Mouse (Mus musculus) embryo, embryonic 11 days (tissue): ENCODE measurements around the gene Tmtc4.

Experiments used
- DNase-seq: peaks from one replicate; pipeline ENCODE4 v3.0.0-alpha.2; 2015

Gene Tmtc4

DNA sequence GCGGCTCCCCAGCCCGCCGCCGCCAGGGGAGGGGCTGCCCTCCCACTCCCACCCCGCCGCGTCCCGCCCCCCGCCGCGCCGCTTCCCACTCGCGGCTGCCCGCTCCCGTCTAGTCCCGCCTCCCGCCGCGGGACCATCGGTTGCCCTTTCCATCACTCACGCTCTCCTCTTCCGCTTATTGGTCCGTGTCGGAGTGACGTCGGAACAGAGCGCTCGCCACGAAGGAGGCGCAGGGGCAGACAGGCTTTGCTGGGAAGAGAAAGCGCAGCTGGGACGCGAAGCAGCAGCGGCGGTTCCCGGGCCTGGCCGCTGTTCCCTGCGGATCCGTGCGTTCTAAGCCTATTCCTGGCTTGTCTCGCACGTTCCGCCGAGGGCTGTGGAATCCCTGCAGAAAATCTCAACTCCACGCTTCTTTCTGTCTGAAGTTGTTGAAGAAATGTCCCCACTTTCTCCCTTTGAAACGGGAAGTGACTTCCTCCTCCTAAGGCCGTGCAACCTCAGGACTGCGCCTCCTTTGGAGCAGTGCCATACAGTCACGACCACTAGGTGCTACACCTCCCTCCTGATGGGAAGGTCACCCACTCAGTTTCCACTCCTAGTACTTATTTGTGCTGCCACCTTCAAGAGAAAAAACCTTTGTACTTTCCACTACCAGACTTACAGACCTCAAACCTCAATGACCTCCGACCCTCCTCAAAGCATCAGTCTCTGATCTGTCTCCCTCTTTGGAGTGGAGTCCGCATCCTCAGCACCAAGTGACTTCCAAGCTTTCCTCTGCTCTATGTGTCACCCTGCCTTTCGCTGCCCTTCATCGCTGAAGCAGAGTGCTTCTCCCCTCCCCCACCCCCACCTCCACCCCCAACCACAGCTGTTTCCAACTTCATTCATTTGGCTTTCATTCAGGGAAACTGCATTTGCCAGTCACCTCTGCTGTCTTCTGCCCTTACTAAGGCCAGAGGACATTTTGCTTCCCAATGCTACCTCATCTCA is at the start of gene Tmtc4:
Gene Tmtc4 (minus strand): TSS at position 810 of the 990 bp plus-strand sequence.
- peak; percentile 97 for DNase-seq

- DNase-seq: peak; percentile 10
Observed at GRCm38 (mm10) chr14:123032435-123032834, 48.6 kb upstream of the Tmtc4 start.

DNA sequence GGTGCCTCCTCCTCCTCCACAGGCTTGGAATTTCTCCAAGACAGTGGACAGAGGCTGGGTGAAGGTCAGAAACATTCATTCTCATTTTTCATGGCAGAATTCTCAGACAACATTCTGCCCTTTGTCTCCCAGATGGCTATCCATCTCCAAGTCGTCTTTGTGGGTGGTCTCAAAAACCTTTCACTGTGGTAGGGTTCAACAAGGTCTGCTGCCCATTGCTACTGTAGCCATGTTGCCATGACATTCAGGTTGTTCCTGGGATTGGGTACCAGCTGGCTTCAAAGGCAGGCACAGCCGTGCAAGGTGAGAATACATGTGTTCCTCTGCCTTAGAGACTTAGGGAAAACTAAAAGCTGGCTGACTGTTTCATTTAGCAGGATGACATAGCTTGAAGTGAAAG is 44.0 kb upstream of the Tmtc4 start:
- DNase-seq: peak; percentile 16

GRCm38 (mm10) chr14:123022981-123023380 is 39.1 kb upstream of the Tmtc4 start:
- DNase-seq: no peak

DNA sequence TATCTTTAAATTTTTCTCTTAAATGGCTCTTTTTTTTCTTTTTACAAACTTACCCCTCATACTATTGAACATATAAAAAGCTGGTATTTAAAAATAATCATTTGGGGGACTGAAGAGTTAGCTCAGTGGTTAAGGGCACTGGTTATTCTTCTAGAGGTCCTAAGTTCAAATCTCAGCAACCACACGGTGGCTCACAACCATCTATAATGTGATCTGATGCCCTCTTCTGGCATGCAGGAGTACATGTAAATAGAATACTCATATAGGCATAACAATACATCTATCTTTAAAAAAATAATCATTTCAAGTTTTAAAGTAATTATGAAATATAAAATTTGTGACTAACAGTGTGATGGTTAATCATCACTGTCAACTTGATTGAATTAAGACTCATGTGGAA is 32.5 kb upstream of the Tmtc4 start:
- DNase-seq: no peak

DNA sequence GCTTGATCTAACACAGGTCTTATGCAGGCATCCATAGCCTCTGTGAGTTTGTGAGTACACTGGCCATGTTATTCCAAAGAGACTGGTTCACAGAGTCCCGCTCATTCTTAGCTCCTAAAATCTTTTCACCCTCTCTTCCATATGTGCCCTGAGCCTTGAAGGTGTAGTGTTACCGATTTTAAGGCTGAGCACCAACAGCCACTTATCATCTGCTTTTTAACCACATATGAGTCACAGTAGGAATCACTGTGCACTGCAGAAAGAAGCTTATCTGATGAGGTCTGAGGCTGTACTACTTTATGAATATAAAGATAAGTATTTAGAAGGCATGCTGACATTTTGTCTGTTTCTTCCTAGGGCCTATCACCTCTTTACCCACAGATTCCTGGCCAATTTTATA is 31.9 kb upstream of the Tmtc4 start:
- DNase-seq: no peak

DNA sequence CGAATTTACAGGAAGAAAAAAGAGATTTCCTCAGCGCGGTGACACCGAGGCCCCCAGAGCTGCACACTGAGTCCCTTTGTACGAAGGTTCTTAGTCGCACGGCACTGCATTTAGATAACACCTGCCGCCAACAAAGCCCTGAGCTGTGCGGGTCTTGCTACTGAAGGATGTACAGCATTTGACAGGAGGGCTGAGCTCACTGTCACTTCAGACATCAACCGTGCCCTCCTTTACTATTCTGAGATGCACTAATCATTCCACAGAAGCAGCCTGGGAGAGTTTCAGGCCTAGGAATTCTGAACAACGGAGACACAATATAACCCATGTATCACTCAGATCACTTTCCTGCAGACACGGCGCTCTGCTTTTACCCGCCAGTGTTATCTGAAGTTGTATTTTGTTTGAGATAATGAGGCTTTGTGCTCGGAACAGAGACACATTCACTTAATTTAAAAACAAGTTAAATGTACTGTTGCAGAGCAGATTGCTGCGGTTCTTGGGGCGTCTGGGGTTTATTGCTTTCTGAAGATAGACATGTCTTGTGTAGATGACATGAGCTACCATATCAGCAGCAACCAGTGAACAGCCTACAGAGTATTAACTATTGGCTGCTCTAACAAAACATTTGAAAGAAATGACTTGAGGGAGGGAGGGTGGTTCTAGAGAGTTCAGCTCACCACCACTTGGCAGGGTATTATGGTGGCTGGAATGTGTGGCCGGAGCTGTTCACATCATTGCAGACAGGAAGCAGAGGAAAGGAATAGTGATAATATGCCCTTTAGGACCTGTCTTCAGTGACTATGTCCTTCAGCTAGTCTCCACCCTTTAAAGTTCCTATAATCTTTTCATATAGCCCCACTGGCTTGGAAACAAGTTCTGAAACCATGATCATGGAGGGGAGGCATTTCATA is 25.5 kb upstream of the Tmtc4 start:
- DNase-seq: peak; percentile 5

GRCm38 (mm10) chr14:123008672-123009071 is 24.8 kb upstream of the Tmtc4 start:
- no peak for DNase-seq

- DNase-seq: no peak
Observed at GRCm38 (mm10) chr14:123003715-123004114, 19.9 kb upstream of the Tmtc4 start.

DNA sequence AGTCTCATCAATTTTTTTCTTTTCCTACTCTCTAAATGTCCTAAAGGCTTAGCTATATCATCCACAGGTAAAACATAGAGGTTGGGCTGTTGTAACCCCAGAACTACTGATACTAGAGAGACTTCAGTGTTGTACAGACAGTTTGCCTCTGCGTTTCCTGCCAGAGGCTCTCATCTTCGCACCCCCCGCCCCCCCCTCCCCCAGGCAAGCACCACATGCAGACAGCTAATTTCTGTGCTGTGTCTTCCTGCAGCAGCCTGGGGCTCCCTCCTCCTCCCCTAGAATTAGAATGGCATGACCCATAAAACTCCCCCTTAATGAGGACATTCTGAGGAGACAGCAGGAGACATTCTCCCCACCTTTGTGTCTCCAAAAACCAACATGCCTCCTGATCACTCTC is 17.6 kb upstream of the Tmtc4 start:
- no peak for DNase-seq

DNA sequence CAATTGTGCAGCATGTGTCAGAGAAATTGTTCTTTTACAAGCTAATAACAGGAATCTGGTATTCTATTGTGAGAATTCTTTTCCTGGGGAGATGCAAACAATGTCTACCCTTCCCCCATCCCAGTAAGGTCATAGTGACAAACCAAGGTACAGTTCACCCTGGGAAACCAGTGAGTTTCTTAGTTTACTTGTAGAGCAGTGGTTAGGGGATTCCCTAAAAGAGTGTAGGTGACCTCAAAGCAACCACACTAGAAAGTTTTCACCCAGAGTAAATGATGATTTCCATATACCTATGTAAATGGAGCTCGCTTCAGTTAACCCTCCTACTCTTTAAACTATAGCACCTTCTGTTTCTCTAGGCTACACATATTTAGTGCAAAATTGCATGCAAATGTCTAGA is 13.6 kb upstream of the Tmtc4 start:
- no peak for DNase-seq

GRCm38 (mm10) chr14:122993935-122994334 is 10.1 kb upstream of the Tmtc4 start:
- no peak for DNase-seq

DNA sequence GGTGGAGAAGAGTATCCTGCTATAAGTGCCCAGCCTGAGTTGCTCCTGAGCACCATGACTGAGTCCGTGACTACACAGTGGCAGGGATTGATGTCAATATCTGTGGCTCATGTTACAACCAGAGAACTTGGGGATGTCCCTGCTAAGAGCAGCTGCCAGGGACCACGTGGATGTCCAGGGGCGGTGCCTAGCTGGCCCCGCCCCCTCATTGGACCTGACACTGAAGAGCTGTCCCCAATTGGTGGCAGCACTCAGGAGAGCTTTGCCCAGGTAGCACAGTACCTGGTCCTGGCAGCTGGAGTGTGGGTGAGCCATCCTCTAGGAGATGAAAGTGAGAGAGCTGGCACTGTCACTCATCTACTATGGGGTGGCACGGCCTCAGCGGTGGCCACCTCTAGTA is 9.1 kb upstream of the Tmtc4 start:
- DNase-seq: no peak

- no peak for DNase-seq
Observed at GRCm38 (mm10) chr14:122990521-122991052, 6.8 kb upstream of the Tmtc4 start.

GRCm38 (mm10) chr14:122986404-122986803 is 2.6 kb upstream of the Tmtc4 start:
- DNase-seq: no peak

DNA sequence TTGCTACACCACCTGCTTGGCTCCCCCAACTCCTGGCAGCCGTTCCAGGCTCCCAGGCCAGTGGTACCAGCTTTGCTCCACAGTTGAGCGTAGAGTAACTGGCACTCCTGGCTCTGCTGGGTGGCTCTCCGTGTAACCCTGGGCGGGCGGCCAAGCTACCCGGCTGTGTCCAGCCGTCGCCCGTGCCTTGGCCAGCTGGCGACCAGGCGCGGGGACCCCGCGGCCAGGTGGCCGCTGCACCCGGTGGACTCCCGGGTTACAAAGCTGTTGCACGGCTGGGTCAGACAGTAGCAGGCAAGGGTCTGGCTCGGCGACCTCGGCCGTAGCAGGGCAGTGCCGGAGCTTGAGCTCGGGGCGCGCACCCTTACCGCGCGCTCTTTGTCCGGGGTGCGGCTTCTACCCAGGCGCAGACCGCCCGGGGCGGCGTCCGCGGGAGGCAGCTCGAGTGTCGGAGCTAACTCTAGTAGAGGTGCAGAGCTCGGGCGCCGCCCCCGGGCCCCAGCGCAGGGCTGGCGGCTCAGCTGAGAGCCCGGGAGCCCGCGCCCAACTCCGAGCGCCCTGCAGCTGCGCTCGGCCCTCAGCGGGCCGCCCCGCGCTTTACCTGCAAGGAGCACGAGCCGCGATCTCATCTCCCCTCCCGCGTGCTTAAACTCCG is 1.1 kb downstream of the Tmtc4 start:
- no peak for DNase-seq

DNA sequence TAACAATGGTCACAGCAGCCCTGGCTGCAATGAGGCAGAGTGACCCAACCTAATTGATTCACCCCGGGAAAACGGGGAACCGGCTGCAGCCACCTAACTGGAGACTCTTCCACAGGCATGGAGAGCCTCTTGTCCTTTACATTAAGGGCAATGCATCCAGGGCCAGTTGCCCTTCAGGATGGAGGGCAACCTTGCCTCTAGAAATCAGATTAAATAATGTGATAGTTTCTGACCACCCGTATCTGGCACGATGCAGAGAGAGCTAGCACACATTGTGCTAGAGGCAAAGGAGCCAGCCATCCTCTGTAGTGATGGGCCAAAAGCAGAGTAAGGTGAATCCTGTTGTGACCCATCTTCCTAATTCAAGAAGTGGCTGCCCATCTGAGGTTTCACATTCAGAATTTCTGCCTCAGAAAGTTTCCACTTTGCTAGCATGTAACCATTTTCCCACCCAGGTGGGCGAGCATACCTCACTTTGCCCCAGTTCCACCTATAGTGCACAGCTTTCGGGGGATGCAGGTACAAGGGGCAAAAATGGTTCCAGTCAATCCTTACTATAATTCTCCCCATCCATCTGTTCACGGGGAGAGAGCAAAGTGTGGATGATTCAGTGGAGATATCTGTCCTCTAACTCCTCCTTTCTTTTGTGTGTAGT is 1.9 kb downstream of the Tmtc4 start:
- peak; percentile 25 for DNase-seq

DNA sequence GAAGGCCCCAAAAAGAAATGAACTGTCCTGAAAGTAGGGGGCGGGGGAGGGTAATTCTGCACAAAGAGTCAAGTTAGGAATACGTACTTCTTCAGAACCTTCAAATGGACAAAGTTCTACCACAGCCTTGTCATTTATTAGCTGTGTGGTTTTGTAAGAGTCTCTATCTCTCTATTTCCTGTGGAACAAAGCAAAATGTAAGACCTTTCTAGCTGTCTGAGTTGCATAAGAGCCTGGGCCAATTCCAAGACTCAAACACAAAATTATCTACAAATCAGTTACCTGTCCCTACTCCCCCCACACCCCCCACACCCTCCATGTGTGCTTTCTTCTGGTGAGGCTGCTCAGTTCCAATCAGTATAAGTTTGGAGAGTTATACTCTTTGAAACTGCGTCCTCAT is 5.0 kb downstream of the Tmtc4 start:
- no peak for DNase-seq

GRCm38 (mm10) chr14:122977797-122978140 is 6.1 kb downstream of the Tmtc4 start:
- DNase-seq: no peak

DNA sequence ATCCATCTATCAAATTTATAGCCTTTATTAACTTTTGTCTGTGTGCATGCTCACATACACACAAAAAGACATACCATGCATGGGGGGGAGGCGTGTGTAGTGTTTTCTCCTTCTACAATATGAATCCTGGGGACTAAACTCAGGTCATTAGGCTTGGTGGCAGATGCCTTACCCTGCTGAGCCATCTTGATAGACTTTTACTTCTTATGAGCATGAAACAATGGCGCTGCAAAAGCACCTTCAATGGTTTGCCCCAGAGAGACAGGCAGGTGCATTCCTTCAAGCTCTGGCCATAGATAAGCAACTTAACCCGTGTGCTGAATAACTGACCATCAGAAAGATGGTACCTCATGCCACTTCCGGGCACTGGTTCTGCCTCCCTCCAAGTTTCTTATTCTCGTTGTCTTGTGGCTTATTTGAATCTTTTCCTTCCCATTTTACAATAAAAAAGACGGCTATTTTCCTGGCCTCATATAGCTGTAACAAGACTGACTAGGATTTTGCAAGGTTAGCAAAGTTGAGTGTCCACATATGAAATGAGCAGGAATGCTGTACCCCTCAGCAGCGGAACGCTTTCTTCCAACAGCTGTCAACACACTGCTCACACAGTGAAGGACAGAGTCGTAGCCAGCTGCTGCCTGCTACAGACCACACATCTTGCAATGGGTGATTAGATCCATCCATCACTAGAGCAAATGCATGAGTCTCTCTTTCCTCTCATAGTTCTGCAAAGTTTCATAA is 6.6 kb downstream of the Tmtc4 start:
- no peak for DNase-seq

- DNase-seq: no peak
Observed at GRCm38 (mm10) chr14:122974854-122975570, 8.8 kb downstream of the Tmtc4 start.
